Mouse (Mus musculus) heart, postnatal 0 days (tissue): ENCODE data around the gene Gm17332. TPM values are rescaled to one million over a fixed set of nuclear protein-coding genes. Genes with fewer than 3 reads are reported as not detected.

Source experiments
- ATAC-seq: fragments of 200-750 bp; cut with Nextera tagmentation; 2 replicates; pipeline ENCODE4 v1.8.0; 2017; ENCODE audit warnings: low read depth, moderate number of reproducible peaks, moderate library complexity; ENCODE audit not compliant: insufficient read depth
- DNase-seq: peaks from one replicate; pipeline ENCODE4 v3.0.0-alpha.2; 2016; ENCODE audit warnings: low spot score
- H3K27ac ChIP-seq: fragments of 300-500 bp; sonication (generic); 2 replicates; pipeline ENCODE4 v1.5.1; 2014; ENCODE audit warnings: low read depth, mild to moderate bottlenecking
- H3K27me3 ChIP-seq: fragments of 300-500 bp; sonication (generic); 2 replicates; pipeline ENCODE4 v1.6.1; 2014; ENCODE audit warnings: low read length, mixed read lengths; ENCODE audit not compliant: control insufficient read depth, insufficient read depth
- H3K36me3 ChIP-seq: fragments of 300-500 bp; sonication (generic); replicated peaks from 2 replicates; pipeline ENCODE4 v1.6.1; 2014; ENCODE audit warnings: low read length, mixed read lengths; ENCODE audit not compliant: control insufficient read depth, insufficient read depth
- H3K4me1 ChIP-seq: fragments of 300-500 bp; sonication (generic); 2 replicates; pipeline ENCODE4 v1.6.1; 2014; ENCODE audit warnings: antibody characterized with exemption; ENCODE audit not compliant: control insufficient read depth, insufficient read depth
- H3K4me2 ChIP-seq: fragments of 300-500 bp; sonication (generic); 2 replicates; pipeline ENCODE4 v1.6.1; 2014; ENCODE audit warnings: low read depth, mild to moderate bottlenecking, low read length, moderate library complexity
- H3K4me3 ChIP-seq: fragments of 300-500 bp; sonication (generic); 2 replicates; pipeline ENCODE4 v1.5.1; 2014; ENCODE audit warnings: low read depth, low read length
- H3K9ac ChIP-seq: fragments of 300-500 bp; sonication (generic); replicated peaks from 2 replicates; pipeline ENCODE4 v1.6.1; 2014; ENCODE audit warnings: low read depth, low read length, mixed read lengths
- H3K9me3 ChIP-seq: fragments of 300-500 bp; sonication (generic); replicated peaks from 2 replicates; pipeline ENCODE4 v1.6.1; 2016; ENCODE audit warnings: low read length; ENCODE audit not compliant: control insufficient read depth
- CTCF ChIP-seq: IDR thresholded peaks from 2 replicates; pipeline ENCODE4 v1.5.1; 2016; ENCODE audit warnings: antibody characterized with exemption, control low read depth, low read depth
- EP300 ChIP-seq: IDR thresholded peaks from 2 replicates; pipeline ENCODE4 v1.6.1; 2016; ENCODE audit warnings: antibody characterized with exemption, low read depth
- WGBS: fragments of 180-500 bp; shearing (Covaris S2); extraction: QIAGEN DNeasy Blood & Tissue Kit; methylation state at CpG from one replicate; pipeline ENCODE4 v1.1.7; 2014; 5-methylcytosine and 5-hydroxymethylcytosine counted together
- polyA plus RNA-seq: library from polyadenylated mRNA; unstranded; fragments of >200 nt; fragmentation: Nextera tagmentation; extraction: Ambion mirVana; gene quantifications from 2 replicates; pipeline ENCODE4 v1.2.1, GENCODE M21; 2015
- total RNA-seq: library from RNA; depleted of rRNA; stranded (reverse); fragments of >200 nt; gene quantifications from 2 replicates; pipeline ENCODE4 v1.2.3, GENCODE M21; 2014; ENCODE audit warnings: low replicate concordance; rRNA removed

Gene Gm17332
- total RNA-seq (not detected in 2 replicates), polyA plus RNA-seq (not detected in 2 replicates)

- H3K27ac ChIP-seq: no peak within 1 kb of the TSS
- no peaks in the 10 kb centered on the region for H3K36me3 ChIP-seq
- H3K9me3 ChIP-seq: peaks cover 6% of the 10 kb centered on the region; the same call in 1 of the 2 replicates
- TF ChIP-seq EP300 (no peak), CTCF (no peak)
- H3K4me2 ChIP-seq: no peak within 1 kb of the TSS
- H3K27me3 ChIP-seq: no peaks in the 10 kb centered on the region
- no peaks in the 10 kb centered on the region for H3K4me1 ChIP-seq
- ATAC-seq (no peak), DNase-seq (no peak)
- no peak within 1 kb of the TSS for H3K4me3 ChIP-seq
- H3K9ac ChIP-seq: no peak within 1 kb of the TSS
Observed at GRCm38 (mm10) chr11:31182362-31182761, at the start of gene Gm17332. Gene Gm17332 (minus strand): TSS chr11:31182462.

- DNase-seq: no peak
- Histone ChIP-seq H3K9me3 (no peaks in the 10 kb centered on the region), H3K4me1 (no peaks in the 10 kb centered on the region), H3K9ac (no peak overlapping the region), H3K27ac (no peak overlapping the region), H3K36me3 (no peaks in the 10 kb centered on the region), H3K27me3 (no peaks in the 10 kb centered on the region), H3K4me3 (no peak overlapping the region), H3K4me2 (no peak overlapping the region)
- no peak for ATAC-seq
- TF ChIP-seq CTCF (no peak), EP300 (no peak)
- 36% methylated on average over 4 of the region's 4 CpGs for WGBS
Observed at GRCm38 (mm10) chr11:31229966-31230365, 47.7 kb upstream of the Gm17332 start.

GRCm38 (mm10) chr11:31225359-31225758 is 43.1 kb upstream of the Gm17332 start:
- Histone ChIP-seq H3K9me3 (no peaks in the 10 kb centered on the region), H3K27me3 (no peaks in the 10 kb centered on the region), H3K27ac (no peak overlapping the region), H3K4me2 (no peak overlapping the region), H3K4me1 (no peaks in the 10 kb centered on the region), H3K9ac (no peak overlapping the region), H3K36me3 (no peaks in the 10 kb centered on the region), H3K4me3 (no peak overlapping the region)
- no peak for ATAC-seq
- no peak for DNase-seq
- 78% methylated on average over 1 of the region's 1 CpGs for WGBS
- no peak for TF ChIP-seq CTCF
- no peak for TF ChIP-seq EP300

- H3K36me3 ChIP-seq: no peaks in the 10 kb centered on the region
- TF ChIP-seq CTCF (no peak), EP300 (no peak)
- H3K27me3 ChIP-seq: no peaks in the 10 kb centered on the region
- no peak overlapping the region for H3K4me2 ChIP-seq
- DNase-seq: no peak
- no peak overlapping the region for H3K4me3 ChIP-seq
- H3K9me3 ChIP-seq: no peaks in the 10 kb centered on the region
- ATAC-seq: no peak
- no peaks in the 10 kb centered on the region for H3K4me1 ChIP-seq
- no peak overlapping the region for H3K27ac ChIP-seq
- H3K9ac ChIP-seq: no peak overlapping the region
Observed at GRCm38 (mm10) chr11:31218009-31218408, 35.7 kb upstream of the Gm17332 start.

- no peak overlapping the region for H3K9ac ChIP-seq
- H3K27ac ChIP-seq: no peak overlapping the region
- H3K9me3 ChIP-seq: no peaks in the 10 kb centered on the region
- WGBS: 77% methylated on average over 3 of the region's 3 CpGs
- no peaks in the 10 kb centered on the region for H3K27me3 ChIP-seq
- no peak overlapping the region for H3K4me3 ChIP-seq
- H3K4me2 ChIP-seq: no peak overlapping the region
- no peaks in the 10 kb centered on the region for H3K4me1 ChIP-seq
- H3K36me3 ChIP-seq: no peaks in the 10 kb centered on the region
- TF ChIP-seq CTCF (no peak), EP300 (no peak)
- DNase-seq: no peak
- ATAC-seq: no peak
Observed at GRCm38 (mm10) chr11:31195621-31196363, 13.5 kb upstream of the Gm17332 start.

- no peaks in the 10 kb centered on the region for H3K4me1 ChIP-seq
- H3K9ac ChIP-seq: no peak overlapping the region
- H3K36me3 ChIP-seq: no peaks in the 10 kb centered on the region
- no peaks in the 10 kb centered on the region for H3K27me3 ChIP-seq
- H3K9me3 ChIP-seq: no peaks in the 10 kb centered on the region
- no peak overlapping the region for H3K4me3 ChIP-seq
- ATAC-seq (no peak), DNase-seq (no peak)
- TF ChIP-seq CTCF (no peak), EP300 (no peak)
- H3K27ac ChIP-seq: no peak overlapping the region
- H3K4me2 ChIP-seq: no peak overlapping the region
- WGBS: 76% methylated on average over 2 of the region's 2 CpGs
Observed at GRCm38 (mm10) chr11:31194761-31195160, 12.5 kb upstream of the Gm17332 start.
